Mouse (Mus musculus) embryonic facial prominence, embryonic 14.5 days (tissue): ENCODE data around the gene Spcs2. TPM values are rescaled to one million over a fixed set of nuclear protein-coding genes. Genes with fewer than 3 reads are reported as not detected.

Experiments
- ATAC-seq: fragments of 200-750 bp; cut with Nextera tagmentation; 2 replicates; pipeline ENCODE4 v1.8.0; 2017; ENCODE audit warnings: low read depth, moderate number of reproducible peaks, moderate TSS enrichment
- DNase-seq: peaks from one replicate; pipeline ENCODE4 v3.0.0-alpha.2; 2015; ENCODE audit warnings: low spot score
- H3K27ac ChIP-seq: fragments of 300-500 bp; sonication (generic); replicated peaks from 2 replicates; pipeline ENCODE4 v1.5.1; 2014; ENCODE audit warnings: low read depth, mild to moderate bottlenecking, low read length, moderate library complexity
- H3K27me3 ChIP-seq: fragments of 300-500 bp; sonication (generic); replicated peaks from 2 replicates; pipeline ENCODE4 v1.6.1; 2014; ENCODE audit warnings: low read length; ENCODE audit not compliant: control insufficient read depth, insufficient read depth
- H3K36me3 ChIP-seq: fragments of 300-500 bp; sonication (generic); 2 replicates; pipeline ENCODE4 v1.6.1; 2014; ENCODE audit warnings: low read length, mixed read lengths; ENCODE audit not compliant: control insufficient read depth, insufficient read depth
- H3K4me1 ChIP-seq: fragments of 300-500 bp; sonication (generic); 2 replicates; pipeline ENCODE4 v1.6.1; 2014; ENCODE audit warnings: antibody characterized with exemption, low read length; ENCODE audit not compliant: control insufficient read depth, insufficient read depth
- H3K4me2 ChIP-seq: fragments of 300-500 bp; sonication (generic); 2 replicates; pipeline ENCODE4 v1.6.1; 2014; ENCODE audit warnings: low read depth, mild to moderate bottlenecking, low read length, moderate library complexity, mixed read lengths
- H3K4me3 ChIP-seq: fragments of 300-500 bp; sonication (generic); 2 replicates; pipeline ENCODE4 v1.5.1; 2014; ENCODE audit warnings: low read depth, mild to moderate bottlenecking, low read length
- H3K9ac ChIP-seq: fragments of 300-500 bp; sonication (generic); 2 replicates; pipeline ENCODE4 v1.6.1; 2014; ENCODE audit warnings: low read depth, mild to moderate bottlenecking, low read length, moderate library complexity, mixed read lengths
- H3K9me3 ChIP-seq: fragments of 300-500 bp; sonication (generic); 2 replicates; pipeline ENCODE4 v1.6.1; 2016; ENCODE audit warnings: low read length; ENCODE audit not compliant: control insufficient read depth
- WGBS: fragments of 180-500 bp; shearing (Covaris S2); extraction: QIAGEN DNeasy Blood & Tissue Kit; methylation state at CpG from one replicate; pipeline ENCODE4 v1.1.7; 2014; 5-methylcytosine and 5-hydroxymethylcytosine counted together
- polyA plus RNA-seq: library from polyadenylated mRNA; unstranded; fragments of >200 nt; fragmentation: Nextera tagmentation; extraction: Ambion mirVana; gene quantifications from 2 replicates; pipeline ENCODE4 v1.2.1, GENCODE M21; 2014

Gene Spcs2
- polyA plus RNA-seq = 290 and 303 TPM in 2 replicates

GRCm38 (mm10) chr7:99863362-99863761, at the start of gene Spcs2:
TSS of gene Spcs2 (minus strand) at chr7:99863462.
- Histone ChIP-seq H3K4me2 (no peak within 1 kb of the TSS), H3K27ac (no peak within 1 kb of the TSS), H3K9me3 (no peaks in the 10 kb centered on the region), H3K9ac (no peak within 1 kb of the TSS), H3K4me3 (no peak within 1 kb of the TSS), H3K4me1 (0 out of 2 replicates have a peak, but pooled peaks cover 4% of the 10 kb centered on the region), H3K36me3 (no peaks in the 10 kb centered on the region), H3K27me3 (no peaks in the 10 kb centered on the region)
- ATAC-seq (no peak), DNase-seq (no peak)
- WGBS = 52% methylated on average over 7 of the region's 7 CpGs

- no peak overlapping the region for H3K9ac ChIP-seq
- no peaks in the 10 kb centered on the region for H3K36me3 ChIP-seq
- 69% methylated on average over 5 of the region's 5 CpGs for WGBS
- no peaks in the 10 kb centered on the region for H3K9me3 ChIP-seq
- no peak for ATAC-seq
- H3K27me3 ChIP-seq = no peaks in the 10 kb centered on the region
- H3K27ac ChIP-seq = no peak overlapping the region
- H3K4me3 ChIP-seq = no peak overlapping the region
- no peak for DNase-seq
- no peaks in the 10 kb centered on the region for H3K4me1 ChIP-seq
- H3K4me2 ChIP-seq = no peak overlapping the region
Measured at GRCm38 (mm10) chr7:99911038-99911437, 47.8 kb upstream of the Spcs2 start.

DNA sequence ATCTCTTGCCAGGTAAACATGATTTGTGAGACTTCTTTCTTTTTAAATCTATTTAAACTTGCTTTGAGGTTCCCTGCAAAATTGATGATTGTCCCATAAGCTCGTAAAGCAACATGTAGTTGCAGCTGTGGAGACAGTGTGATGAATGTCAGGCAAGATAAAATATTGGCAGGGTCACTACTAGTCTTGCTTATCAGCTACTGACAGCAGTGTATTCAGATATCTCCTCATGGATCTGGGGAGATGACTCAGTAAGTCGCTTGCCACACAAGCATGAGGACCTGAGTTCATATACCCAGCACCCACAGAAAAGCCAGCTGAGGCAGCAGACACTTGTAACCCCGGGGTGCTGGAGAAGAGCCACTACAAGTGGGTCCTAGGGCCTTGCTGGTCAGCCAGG, 44.2 kb upstream of the Spcs2 start:
- H3K27me3 ChIP-seq = no peaks in the 10 kb centered on the region
- 80% methylated on average over 3 of the region's 3 CpGs for WGBS
- ATAC-seq = no peak

GRCm38 (mm10) chr7:99906346-99906745, 43.1 kb upstream of the Spcs2 start:
- no peak overlapping the region for H3K4me3 ChIP-seq
- H3K27ac ChIP-seq = no peak overlapping the region
- H3K36me3 ChIP-seq = no peaks in the 10 kb centered on the region
- 83% methylated on average over 3 of the region's 3 CpGs for WGBS
- 0 out of 2 replicates have a peak, but pooled peaks cover 3% of the 10 kb centered on the region for H3K4me1 ChIP-seq
- H3K27me3 ChIP-seq = no peaks in the 10 kb centered on the region
- no peaks in the 10 kb centered on the region for H3K9me3 ChIP-seq
- H3K9ac ChIP-seq = no peak overlapping the region
- H3K4me2 ChIP-seq = no peak overlapping the region
- ATAC-seq (no peak), DNase-seq (no peak)

More for the DNA sequence above, 44.2 kb upstream of the Spcs2 start:
- Histone ChIP-seq H3K4me2 (no peak overlapping the region), H3K4me3 (no peak overlapping the region), H3K9ac (no peak overlapping the region), H3K4me1 (0 out of 2 replicates have a peak, but pooled peaks cover 1% of the 10 kb centered on the region), H3K36me3 (no peaks in the 10 kb centered on the region), H3K9me3 (no peaks in the 10 kb centered on the region), H3K27ac (no peak overlapping the region)
- DNase-seq = no peak

DNA sequence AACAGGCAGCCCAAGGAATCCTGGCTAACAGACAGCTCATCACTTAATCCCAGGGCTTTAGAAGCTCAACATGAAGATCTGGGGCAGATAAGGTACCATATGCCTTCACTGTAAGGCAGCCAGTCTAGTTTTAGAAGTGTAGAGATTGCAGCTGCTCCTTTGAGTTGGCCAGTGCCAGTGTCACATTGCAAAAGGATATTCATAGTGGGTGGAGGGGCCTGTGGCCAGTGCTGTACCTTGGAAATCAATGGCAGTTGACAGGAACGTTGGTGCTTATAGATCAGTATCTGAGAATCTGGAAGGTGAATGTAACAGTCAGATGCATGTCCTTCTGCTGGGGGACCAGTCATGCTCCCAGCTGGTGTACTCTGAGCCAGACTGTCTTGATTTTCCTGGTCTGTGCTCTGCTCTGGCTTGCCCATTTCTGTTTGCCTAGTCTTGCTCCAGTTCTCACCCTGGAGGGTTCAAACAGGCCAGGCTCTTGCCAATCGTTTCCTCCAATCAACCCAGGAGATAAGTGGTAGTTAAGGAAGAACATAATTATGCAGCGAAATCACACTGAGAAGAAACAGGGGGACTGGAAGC, 41.3 kb upstream of the Spcs2 start:
- Histone ChIP-seq H3K9me3 (no peaks in the 10 kb centered on the region), H3K4me3 (no peak overlapping the region), H3K36me3 (no peaks in the 10 kb centered on the region), H3K4me1 (0 out of 2 replicates have a peak, but pooled peaks cover 3% of the 10 kb centered on the region), H3K4me2 (no peak overlapping the region), H3K9ac (no peak overlapping the region), H3K27ac (no peak overlapping the region), H3K27me3 (no peaks in the 10 kb centered on the region)
- 45% methylated on average over 3 of the region's 3 CpGs for WGBS
- ATAC-seq = 0 out of 2 replicates have a peak, but pooled peaks have one; percentile 12
- DNase-seq = peak; percentile 51

DNA sequence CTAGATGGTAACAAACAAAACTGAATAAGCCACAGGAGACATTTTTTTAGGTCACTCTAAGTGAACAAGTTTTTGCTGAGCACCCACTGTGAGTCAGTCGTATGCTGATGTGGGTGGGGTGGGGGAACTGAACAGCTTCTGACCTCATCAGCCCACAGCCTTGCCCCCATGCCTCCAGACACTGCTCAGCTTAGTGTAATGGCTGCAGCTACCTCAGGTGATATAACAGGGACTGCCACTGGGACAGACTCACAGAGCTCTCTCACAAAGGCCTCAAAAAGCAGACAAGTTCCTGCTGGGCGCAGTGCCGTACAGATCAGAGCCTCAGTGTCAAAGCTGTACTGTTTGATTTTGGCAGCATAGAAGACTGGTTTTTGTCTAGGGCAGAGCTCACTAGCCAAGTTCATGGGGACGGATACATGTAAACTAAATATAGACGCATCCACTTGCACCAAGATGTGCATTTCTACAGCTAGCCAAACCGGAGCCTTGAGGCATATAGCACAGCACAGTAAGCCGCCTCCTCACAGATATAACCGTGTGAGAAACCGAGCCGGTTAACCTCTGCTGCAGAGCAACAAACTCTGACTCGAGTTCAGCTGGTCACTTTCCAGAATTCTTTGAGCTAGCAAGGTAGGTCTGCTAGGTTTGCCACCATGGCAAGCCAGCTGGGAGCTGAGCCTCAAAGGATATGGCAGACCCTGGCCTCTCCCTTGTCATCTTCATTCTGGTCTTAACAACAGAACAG, 39.8 kb upstream of the Spcs2 start:
- H3K4me2 ChIP-seq = no peak overlapping the region
- DNase-seq = no peak
- 0 out of 2 replicates have a peak, but pooled peaks cover 3% of the 10 kb centered on the region for H3K4me1 ChIP-seq
- no peak overlapping the region for H3K4me3 ChIP-seq
- H3K27ac ChIP-seq = no peak overlapping the region
- H3K27me3 ChIP-seq = no peaks in the 10 kb centered on the region
- H3K36me3 ChIP-seq = no peaks in the 10 kb centered on the region
- 65% methylated on average over 11 of the region's 11 CpGs for whole genome bisulfite sequencing
- ATAC-seq = no peak
- H3K9ac ChIP-seq = no peak overlapping the region
- no peaks in the 10 kb centered on the region for H3K9me3 ChIP-seq

- no peak overlapping the region for H3K27ac ChIP-seq
- H3K4me3 ChIP-seq = no peak overlapping the region
- 66% methylated on average over 4 of the region's 4 CpGs for WGBS
- no peaks in the 10 kb centered on the region for H3K36me3 ChIP-seq
- ATAC-seq (no peak), DNase-seq (no peak)
- no peak overlapping the region for H3K4me2 ChIP-seq
- 0 out of 2 replicates have a peak, but pooled peaks cover 3% of the 10 kb centered on the region for H3K4me1 ChIP-seq
- no peaks in the 10 kb centered on the region for H3K27me3 ChIP-seq
- H3K9ac ChIP-seq = no peak overlapping the region
- H3K9me3 ChIP-seq = no peaks in the 10 kb centered on the region
Measured at GRCm38 (mm10) chr7:99902208-99902607, 38.9 kb upstream of the Spcs2 start.

DNA sequence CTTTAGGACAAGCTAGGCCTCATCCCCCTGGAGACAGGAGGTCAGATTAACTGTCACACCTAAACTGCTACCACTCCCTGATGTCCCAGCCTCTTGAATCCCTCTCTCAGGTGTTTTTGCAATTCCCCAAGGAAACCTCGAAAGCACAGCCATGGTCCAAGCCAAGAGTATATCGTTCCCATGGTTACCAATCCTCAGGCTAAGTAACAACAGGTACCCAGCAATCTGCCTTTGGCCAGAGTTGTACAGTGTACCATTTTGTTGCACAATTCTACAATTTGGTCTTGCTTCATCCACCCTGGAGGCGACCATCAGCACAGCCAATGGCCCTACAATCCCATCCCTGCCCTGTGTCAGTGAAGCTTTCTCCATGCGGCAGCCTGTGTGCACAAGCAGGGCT, 33.6 kb upstream of the Spcs2 start:
- H3K27me3 ChIP-seq = no peaks in the 10 kb centered on the region
- 75% methylated on average over 4 of the region's 4 CpGs for WGBS
- no peaks in the 10 kb centered on the region for H3K36me3 ChIP-seq
- no peak overlapping the region for H3K9ac ChIP-seq
- no peak for ATAC-seq
- no peak overlapping the region for H3K4me2 ChIP-seq
- H3K9me3 ChIP-seq = no peaks in the 10 kb centered on the region
- no peaks in the 10 kb centered on the region for H3K4me1 ChIP-seq
- DNase-seq = no peak
- H3K27ac ChIP-seq = no peak overlapping the region
- H3K4me3 ChIP-seq = no peak overlapping the region
